Mouse (Mus musculus) spleen, adult 2 months (tissue): ENCODE measurements around the gene Dock8.

Experiments
- CTCF ChIP-seq: fragments of 200-500 bp; IDR thresholded peaks from 2 replicates; pipeline ENCODE4 v1.5.1; 2011; ENCODE audit warnings: mild to moderate bottlenecking, inconsistent platforms; ENCODE audit not compliant: insufficient read depth, insufficient read length, insufficient replicate concordance; ENCODE audit errors: extremely low read depth
- POLR2A ChIP-seq: fragments of 200-500 bp; IDR thresholded peaks from 2 replicates; pipeline ENCODE4 v1.6.1; 2011; ENCODE audit warnings: low read depth, low read length, inconsistent platforms

- TF ChIP-seq POLR2A (no peak), CTCF (no peak)
Observed at GRCm38 (mm10) chr19:25098941-25099340, 99.6 kb downstream of the Dock8 start.
